In the genomic region with DNA sequence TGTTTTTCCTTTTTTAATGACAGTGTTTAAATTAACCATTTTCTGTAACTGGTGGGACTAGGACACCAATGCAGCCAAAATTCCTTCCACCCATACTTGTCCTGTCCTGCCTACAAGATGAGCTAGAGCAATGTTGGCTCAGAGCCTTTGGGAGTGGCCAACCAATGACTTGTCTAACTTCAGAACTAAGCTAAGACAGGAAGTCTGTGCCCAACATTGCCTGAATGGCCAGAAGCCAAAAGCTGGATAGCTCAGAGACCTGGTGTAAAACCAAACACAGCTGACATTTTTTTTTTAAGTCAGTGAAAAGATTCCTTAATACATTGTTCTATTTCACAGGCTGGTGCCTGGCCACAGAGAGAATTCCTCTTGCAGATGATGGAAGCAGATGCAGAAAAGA, we compare ENCODE assay signal across 24 mouse cellular contexts.
DNase-seq lines count a peak whose midpoint lies in the region; ATAC-seq and TF ChIP-seq lines count a peak whose summit lies in the region.
"Had no signal": no experiment of that assay in that cellular context is flagged by ENCODE, and none has a peak within 500 bp of the region (broad histone marks: within the 10 kb centered on the region; RNA-seq: fewer than 3 reads in every experiment).

No protein-coding gene starts in this region.

- H3K27ac ChIP-seq in embryonic facial prominence, embryonic 14.5 days (replicated peaks; ENCODE audit: low read depth, low read length), result no peak overlapping the region
- H3K27ac ChIP-seq in embryonic facial prominence, embryonic 10.5 days (replicated peaks), result no peak overlapping the region
- H3K27ac ChIP-seq in forebrain, embryonic 13.5 days, result no peak overlapping the region
- H3K27ac ChIP-seq in hindbrain, embryonic 13.5 days, result no peak overlapping the region
- H3K27ac ChIP-seq: embryonic facial prominence, embryonic 15.5 days; forebrain, embryonic 12.5 days; heart, embryonic 10.5 days; hindbrain, embryonic 14.5 days had no signal

- TF ChIP-seq POLR2A in myocyte (IDR thresholded peaks at IDR 0.05; ENCODE audit: insufficient read length, low read depth), result no peak

- H3K27me3 ChIP-seq in embryonic facial prominence, embryonic 14.5 days (replicated peaks; ENCODE audit: control insufficient read depth, insufficient read depth, low read length), result no peaks in the 10 kb centered on the region
- no peaks in the 10 kb centered on the region for H3K27me3 ChIP-seq in embryonic facial prominence, embryonic 10.5 days (replicated peaks; ENCODE audit: low read depth, poor library complexity, severe bottlenecking)
- H3K27me3 ChIP-seq in Patski, result no peaks in the 10 kb centered on the region
- no peaks in the 10 kb centered on the region for H3K27me3 ChIP-seq in myocyte (ENCODE audit: control insufficient read depth, insufficient read depth, insufficient read length)
- no peaks in the 10 kb centered on the region for H3K27me3 ChIP-seq in forebrain, embryonic 13.5 days
- no peaks in the 10 kb centered on the region for H3K27me3 ChIP-seq in hindbrain, embryonic 13.5 days
- H3K27me3 ChIP-seq: embryonic facial prominence, embryonic 15.5 days; forebrain, embryonic 12.5 days had no signal

- no peaks in the 10 kb centered on the region for H3K36me3 ChIP-seq in embryonic facial prominence, embryonic 14.5 days (ENCODE audit: control insufficient read depth, insufficient read depth, low read length)
- H3K36me3 ChIP-seq in embryonic facial prominence, embryonic 10.5 days (replicated peaks), result no peaks in the 10 kb centered on the region
- no peaks in the 10 kb centered on the region for H3K36me3 ChIP-seq in myocyte (ENCODE audit: control insufficient read depth, insufficient read depth)
- no peaks in the 10 kb centered on the region for H3K36me3 ChIP-seq in forebrain, embryonic 13.5 days (ENCODE audit: poor library complexity, severe bottlenecking)
- H3K36me3 ChIP-seq in hindbrain, embryonic 13.5 days, result no peaks in the 10 kb centered on the region
- H3K36me3 ChIP-seq: embryonic facial prominence, embryonic 15.5 days; forebrain, embryonic 12.5 days; heart, embryonic 10.5 days had no signal

- TF ChIP-seq CTCF in Patski (IDR thresholded peaks at IDR 0.05), result no peak

- CTCF ChIA-PET in Patski (lab: Charles Lee), result interaction anchor here (1.3 kb wide), 1 partner anchor 11 kb away, joined by 4 read pairs; no protein-coding TSS in a partner anchor

- POLR2A ChIA-PET in Patski (lab: Charles Lee), result interaction anchor here (0.5 kb wide), 1 partner anchor 28 kb away, joined by 3 read pairs; no protein-coding TSS in a partner anchor

- no peak overlapping the region for H3K4me2 ChIP-seq in embryonic facial prominence, embryonic 14.5 days (ENCODE audit: low read depth, low read length)
- peak overlapping the region; percentile 3 for H3K4me2 ChIP-seq in myocyte (ENCODE audit: low read depth)
- no peak overlapping the region for H3K4me2 ChIP-seq in forebrain, embryonic 13.5 days
- H3K4me2 ChIP-seq in hindbrain, embryonic 13.5 days, result no peak overlapping the region
- H3K4me2 ChIP-seq: embryonic facial prominence, embryonic 15.5 days; forebrain, embryonic 12.5 days; hindbrain, embryonic 14.5 days had no signal

- no peak overlapping the region for H3K9ac ChIP-seq in embryonic facial prominence, embryonic 14.5 days (ENCODE audit: low read depth, low read length)
- H3K9ac ChIP-seq in forebrain, embryonic 13.5 days, result no peak overlapping the region
- no peak overlapping the region for H3K9ac ChIP-seq in hindbrain, embryonic 13.5 days
- H3K9ac ChIP-seq: embryonic facial prominence, embryonic 15.5 days; forebrain, embryonic 12.5 days; forebrain, postnatal 0 days; hindbrain, embryonic 14.5 days had no signal

- no peaks in the 10 kb centered on the region for H3K9me3 ChIP-seq in embryonic facial prominence, embryonic 14.5 days (ENCODE audit: control insufficient read depth, low read length)
- no peaks in the 10 kb centered on the region for H3K9me3 ChIP-seq in embryonic facial prominence, embryonic 10.5 days
- H3K9me3 ChIP-seq in forebrain, embryonic 13.5 days (replicated peaks), result no peaks in the 10 kb centered on the region
- no peaks in the 10 kb centered on the region for H3K9me3 ChIP-seq in hindbrain, embryonic 13.5 days
- H3K9me3 ChIP-seq: embryonic facial prominence, embryonic 15.5 days; forebrain, embryonic 12.5 days; heart, embryonic 10.5 days had no signal

- H3ac ChIP-seq in myocyte (ENCODE audit: control insufficient read depth, insufficient read length), result no peak overlapping the region

- no peak for ATAC-seq in embryonic facial prominence, embryonic 14.5 days (ENCODE audit: low read depth)
- ATAC-seq in Patski, result no peak
- no peak for ATAC-seq in forebrain, embryonic 13.5 days
- no peak for ATAC-seq in hindbrain, embryonic 13.5 days (ENCODE audit: low FRiP score)
- ATAC-seq: forebrain, postnatal 0 days; intestine, embryonic 16.5 days had no signal

- H3K4me1 ChIP-seq in embryonic facial prominence, embryonic 14.5 days (ENCODE audit: control insufficient read depth, insufficient read depth, low read length), result no peaks in the 10 kb centered on the region
- H3K4me1 ChIP-seq in embryonic facial prominence, embryonic 10.5 days, result no peaks in the 10 kb centered on the region
- no peaks in the 10 kb centered on the region for H3K4me1 ChIP-seq in forebrain, embryonic 13.5 days
- H3K4me1 ChIP-seq in hindbrain, embryonic 13.5 days (replicated peaks), result no peaks in the 10 kb centered on the region
- H3K4me1 ChIP-seq: forebrain, embryonic 12.5 days; heart, embryonic 10.5 days had no signal

- DNase-seq in embryonic facial prominence, embryonic 14.5 days (ENCODE audit: low spot score), result peak; percentile 72
- DNase-seq in embryonic facial prominence, embryonic 10.5 days (ENCODE audit: low spot score), result no peak
- DNase-seq in 3T3-L1 (ENCODE audit: low read depth, low spot score) (peak; percentile 94), Patski (ENCODE audit: low read depth, low spot score) (peak; percentile 17)
- no peak for DNase-seq in layer of hippocampus, adult 18-20 months (ENCODE audit: low spot score in 2 of 2)
- DNase-seq: adrenal gland, adult 8-10 months; adrenal gland, postnatal 36 days; cerebellum, adult 11 months; cerebellum, adult 9-10 months; cerebellum, postnatal 36 days; forebrain, postnatal 0 days; gastrocnemius, postnatal 36 days; heart, adult 18-20 months; heart, postnatal 10 days; kidney, adult 8-10 months had no signal

- in situ Hi-C loops in Patski (cut with MboI; ENCODE audit: low pct_unique_long_range_greater_than_20kb), result no loop called here

- H3K4me3 ChIP-seq in embryonic facial prominence, embryonic 14.5 days (ENCODE audit: low read depth, low read length), result no peak overlapping the region
- H3K4me3 ChIP-seq in embryonic facial prominence, embryonic 10.5 days, result no peak overlapping the region
- no peak overlapping the region for H3K4me3 ChIP-seq in myocyte
- no peak overlapping the region for H3K4me3 ChIP-seq in forebrain, embryonic 13.5 days
- no peak overlapping the region for H3K4me3 ChIP-seq in hindbrain, embryonic 13.5 days
- H3K4me3 ChIP-seq: embryonic facial prominence, embryonic 15.5 days; erythroblast, embryonic 14.5 days; forebrain, embryonic 12.5 days; heart, embryonic 10.5 days had no signal

- H3K79me2 ChIP-seq in myocyte (ENCODE audit: control insufficient read depth, insufficient read depth), result no peaks in the 10 kb centered on the region

TF ChIP-seq in myocyte, 11 proteins besides CTCF, POLR2A, EP300 and RAD21:
- TF ChIP-seq TCF3 (IDR thresholded peaks at IDR 0.05; ENCODE audit: insufficient read length, low read depth) (no peak), CEBPB (IDR thresholded peaks at IDR 0.05; ENCODE audit: insufficient read depth, poor library complexity, severe bottlenecking) (no peak), MYOD1 (IDR thresholded peaks at IDR 0.05; ENCODE audit: control insufficient read depth in 1 of 3, insufficient read length in 2 of 3, low read depth in 2 of 3) (no peak), MAX (IDR thresholded peaks at IDR 0.05; ENCODE audit: low read depth) (no peak), POLR2AphosphoS2 (IDR thresholded peaks at IDR 0.05; ENCODE audit: insufficient read length, low read depth) (no peak), MYOG (IDR thresholded peaks at IDR 0.05; ENCODE audit: control insufficient read depth in 1 of 3, insufficient read depth in 1 of 3, insufficient read length in 2 of 3, low read depth in 2 of 3) (no peak), REST (IDR thresholded peaks at IDR 0.05; ENCODE audit: insufficient read depth, insufficient read length) (no peak), USF1 (IDR thresholded peaks at IDR 0.05; ENCODE audit: low read depth) (no peak), TCF12 (IDR thresholded peaks at IDR 0.05; ENCODE audit: insufficient read depth, poor library complexity, severe bottlenecking) (no peak), SRF (IDR thresholded peaks at IDR 0.05; ENCODE audit: control insufficient read depth, insufficient read length, low read depth) (no peak), E2F4 (IDR thresholded peaks at IDR 0.05; ENCODE audit: insufficient read depth) (no peak)
TF ChIP-seq in myocyte: peak in this region for 0.

Comparison
In these comparisons a context has a peak if more than half of its experiments do, and no peak if none do; other contexts are left out.
1. DNase-seq: peak in embryonic facial prominence, embryonic 14.5 days (single experiment), 3T3-L1 (single experiment) and Patski (single experiment); none in embryonic facial prominence, embryonic 10.5 days (single experiment) and layer of hippocampus, adult 18-20 months (0 of 2).